Mouse (Mus musculus) intestine, postnatal 0 days (tissue): ENCODE results near the gene Mapkap1. TPM values are rescaled to one million over a fixed set of nuclear protein-coding genes. Genes with fewer than 3 reads are reported as not detected.

Source experiments
- ATAC-seq: fragments of 200-750 bp; cut with Nextera tagmentation; 2 replicates; pipeline ENCODE4 v1.8.0; 2017; ENCODE audit warnings: mild to moderate bottlenecking, moderate TSS enrichment, moderate library complexity
- H3K27ac ChIP-seq: fragments of 300-500 bp; sonication (generic); 2 replicates; pipeline ENCODE4 v1.5.1; 2014; ENCODE audit warnings: mild to moderate bottlenecking, low read depth, low read length, moderate library complexity
- H3K27me3 ChIP-seq: fragments of 300-500 bp; sonication (generic); replicated peaks from 2 replicates; pipeline ENCODE4 v1.6.1; 2014; ENCODE audit warnings: low read length, mixed read lengths; ENCODE audit not compliant: control insufficient read depth, insufficient read depth
- H3K36me3 ChIP-seq: fragments of 300-500 bp; sonication (generic); 2 replicates; pipeline ENCODE4 v1.6.1; 2014; ENCODE audit warnings: mild to moderate bottlenecking, moderate library complexity; ENCODE audit not compliant: control insufficient read depth, insufficient read depth
- H3K4me1 ChIP-seq: fragments of 300-500 bp; sonication (generic); replicated peaks from 2 replicates; pipeline ENCODE4 v1.6.1; 2014; ENCODE audit warnings: antibody characterized with exemption, low read length, mixed read lengths; ENCODE audit not compliant: control insufficient read depth, insufficient read depth
- H3K4me2 ChIP-seq: fragments of 300-500 bp; sonication (generic); replicated peaks from 2 replicates; pipeline ENCODE4 v1.6.1; 2014; ENCODE audit warnings: low read depth, mild to moderate bottlenecking, moderate library complexity
- H3K4me3 ChIP-seq: fragments of 300-500 bp; sonication (generic); 2 replicates; pipeline ENCODE4 v1.5.1; 2014; ENCODE audit warnings: low read depth, low read length
- H3K9ac ChIP-seq: fragments of 300-500 bp; sonication (generic); 2 replicates; pipeline ENCODE4 v1.6.1; 2014; ENCODE audit warnings: mild to moderate bottlenecking, low read depth, low read length
- H3K9me3 ChIP-seq: fragments of 300-500 bp; sonication (generic); 2 replicates; pipeline ENCODE4 v1.6.1; 2016; ENCODE audit warnings: mixed run types; ENCODE audit not compliant: control insufficient read depth
- CTCF ChIP-seq: sonication (generic); IDR thresholded peaks from 2 replicates; pipeline ENCODE4 v1.5.1; 2016; ENCODE audit warnings: low read depth, mild to moderate bottlenecking, control low read depth, antibody characterized with exemption, moderate library complexity
- WGBS: fragments of 180-500 bp; shearing (Covaris S2); extraction: QIAGEN DNeasy Blood & Tissue Kit; methylation state at CpG from one replicate; pipeline ENCODE4 v1.1.7; 2014; 5-methylcytosine and 5-hydroxymethylcytosine counted together
- polyA plus RNA-seq: library from polyadenylated mRNA; unstranded; fragments of >200 nt; fragmentation: Nextera tagmentation; extraction: Ambion mirVana; gene quantifications from 2 replicates; pipeline ENCODE4 v1.2.1, GENCODE M21; 2015

The Mapkap1 gene
- 73.0 and 76.9 TPM in 2 replicates for polyA plus RNA-seq

GRCm38 (mm10) chr2:34406601-34407464, at the start of gene Mapkap1:
Mapkap1 (plus strand) TSS chr2:34406771.
- peak within 1 kb of the TSS; percentile 72 for H3K4me2 ChIP-seq
- peak; percentile 99 for ATAC-seq
- no peaks in the 10 kb centered on the region for H3K9me3 ChIP-seq
- no peaks in the 10 kb centered on the region for H3K4me1 ChIP-seq
- WGBS: under 1% methylated on average over 60 of the region's 68 CpGs
- H3K9ac ChIP-seq: peak within 1 kb of the TSS; percentile 82
- TF ChIP-seq CTCF: no peak
- H3K27ac ChIP-seq: peak within 1 kb of the TSS; percentile 96
- no peaks in the 10 kb centered on the region for H3K27me3 ChIP-seq
- H3K4me3 ChIP-seq: peak within 1 kb of the TSS; percentile 87
- H3K36me3 ChIP-seq: no peaks in the 10 kb centered on the region

GRCm38 (mm10) chr2:34363678-34364077, 42.9 kb upstream of the Mapkap1 start:
- Histone ChIP-seq H3K36me3 (no peaks in the 10 kb centered on the region), H3K27me3 (no peaks in the 10 kb centered on the region), H3K4me3 (no peak overlapping the region), H3K4me2 (no peak overlapping the region), H3K27ac (no peak overlapping the region), H3K9ac (no peak overlapping the region), H3K9me3 (no peaks in the 10 kb centered on the region), H3K4me1 (no peaks in the 10 kb centered on the region)
- no peak for ATAC-seq
- WGBS: 17% methylated on average over 1 of the region's 1 CpGs
- no peak for TF ChIP-seq CTCF

DNA sequence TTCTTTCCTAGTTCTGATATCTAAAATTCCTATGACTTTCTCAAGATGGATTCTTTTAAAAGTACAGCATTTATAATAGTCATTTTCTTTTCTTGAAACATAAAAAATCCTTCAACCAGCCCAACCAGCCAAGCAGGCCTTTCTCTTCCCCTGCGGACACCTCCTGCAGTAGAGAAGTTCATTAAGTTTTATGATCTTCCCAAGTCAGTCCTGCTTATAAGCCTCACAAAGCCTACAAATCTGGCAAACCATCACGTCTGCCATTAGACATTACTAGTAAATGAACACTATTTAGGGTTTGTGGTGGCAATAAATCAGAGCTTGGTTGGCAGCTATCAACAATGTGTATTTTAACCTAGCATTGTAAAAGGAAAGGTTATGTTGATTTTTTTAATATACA, 39.5 kb upstream of the Mapkap1 start:
- TF ChIP-seq CTCF: no peak
- Histone ChIP-seq H3K27ac (no peak overlapping the region), H3K9ac (no peak overlapping the region), H3K36me3 (no peaks in the 10 kb centered on the region), H3K9me3 (no peaks in the 10 kb centered on the region), H3K4me3 (no peak overlapping the region), H3K27me3 (no peaks in the 10 kb centered on the region), H3K4me1 (no peaks in the 10 kb centered on the region), H3K4me2 (no peak overlapping the region)
- whole genome bisulfite sequencing: 56% methylated on average over 2 of the region's 2 CpGs
- ATAC-seq: no peak

DNA sequence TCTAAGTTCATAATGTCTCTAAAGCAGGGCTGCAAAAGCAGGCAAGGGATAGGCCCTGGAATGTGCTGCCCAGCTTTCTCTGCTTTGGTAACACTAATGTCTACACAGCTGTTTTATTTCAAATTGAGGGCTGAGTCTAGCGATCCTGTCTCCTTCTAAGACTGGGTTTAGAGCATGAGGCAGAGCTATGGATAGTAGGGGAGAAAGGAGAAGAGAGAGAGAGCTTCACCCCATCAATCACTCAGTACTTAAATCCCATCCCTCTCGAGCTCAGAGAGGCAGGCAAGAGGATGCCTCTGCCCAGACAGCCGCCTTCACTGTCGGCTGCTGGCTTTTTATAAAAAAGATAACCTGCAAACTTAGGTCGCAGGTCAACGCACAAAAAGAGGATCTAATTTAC, 38.2 kb upstream of the Mapkap1 start:
- H3K27me3 ChIP-seq: no peaks in the 10 kb centered on the region
- H3K9me3 ChIP-seq: no peaks in the 10 kb centered on the region
- no peak overlapping the region for H3K27ac ChIP-seq
- no peak for TF ChIP-seq CTCF
- peak overlapping the region; percentile 47 for H3K4me2 ChIP-seq
- no peak overlapping the region for H3K9ac ChIP-seq
- H3K36me3 ChIP-seq: no peaks in the 10 kb centered on the region
- 48% methylated on average over 6 of the region's 6 CpGs for WGBS
- H3K4me1 ChIP-seq: no peaks in the 10 kb centered on the region
- no peak overlapping the region for H3K4me3 ChIP-seq
- ATAC-seq: no peak

DNA sequence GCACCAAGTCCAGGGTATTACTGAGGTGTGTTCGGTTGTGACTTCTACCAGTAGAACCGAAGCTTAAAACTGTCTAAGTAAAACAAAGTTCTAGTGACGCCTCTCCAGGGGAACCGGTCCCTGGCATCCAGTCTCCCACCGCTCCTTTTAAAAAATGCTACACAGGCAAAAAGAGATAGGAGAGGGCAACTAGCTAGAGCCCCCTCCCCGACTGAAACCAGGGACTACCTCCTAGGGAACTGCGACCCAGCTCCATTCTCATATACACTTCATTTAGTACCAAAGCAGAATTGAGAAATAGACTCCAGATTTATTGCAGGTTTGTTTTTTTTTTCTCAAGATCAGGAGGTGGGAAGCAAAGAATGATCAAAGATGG, 36.2 kb upstream of the Mapkap1 start:
- ATAC-seq: no peak
- WGBS: 33% methylated on average over 7 of the region's 7 CpGs

GRCm38 (mm10) chr2:34370725-34371440, 35.7 kb upstream of the Mapkap1 start:
- peak overlapping the region; percentile 95 for H3K27ac ChIP-seq
- ATAC-seq: no peak
- H3K4me2 ChIP-seq: peak overlapping the region; percentile 95
- H3K4me3 ChIP-seq: peak overlapping the region; percentile 87
- WGBS: 2% methylated on average over 42 of the region's 42 CpGs
- H3K27me3 ChIP-seq: no peaks in the 10 kb centered on the region
- no peak for TF ChIP-seq CTCF
- peak overlapping the region; percentile 84 for H3K9ac ChIP-seq
- no peaks in the 10 kb centered on the region for H3K4me1 ChIP-seq
- H3K36me3 ChIP-seq: no peaks in the 10 kb centered on the region
- no peaks in the 10 kb centered on the region for H3K9me3 ChIP-seq

More for the DNA sequence above, 36.2 kb upstream of the Mapkap1 start:
- peak overlapping the region; percentile 95 for H3K4me2 ChIP-seq
- peak overlapping the region; percentile 87 for H3K4me3 ChIP-seq
- H3K9ac ChIP-seq: 0 out of 2 replicates have a peak overlapping the region, but pooled peaks have one; percentile 84
- H3K36me3 ChIP-seq: no peaks in the 10 kb centered on the region
- H3K27ac ChIP-seq: no peak overlapping the region
- H3K27me3 ChIP-seq: no peaks in the 10 kb centered on the region
- TF ChIP-seq CTCF: no peak
- no peaks in the 10 kb centered on the region for H3K4me1 ChIP-seq
- no peaks in the 10 kb centered on the region for H3K9me3 ChIP-seq
